Mouse (Mus musculus): ENCODE results near the gene Ccdc87.
"Not testable (repeated sequence)": the region's sequence is repeated elsewhere in the genome, so short reads cannot be mapped to it uniquely, and the experiment has no call there.

Gene Ccdc87

DNA sequence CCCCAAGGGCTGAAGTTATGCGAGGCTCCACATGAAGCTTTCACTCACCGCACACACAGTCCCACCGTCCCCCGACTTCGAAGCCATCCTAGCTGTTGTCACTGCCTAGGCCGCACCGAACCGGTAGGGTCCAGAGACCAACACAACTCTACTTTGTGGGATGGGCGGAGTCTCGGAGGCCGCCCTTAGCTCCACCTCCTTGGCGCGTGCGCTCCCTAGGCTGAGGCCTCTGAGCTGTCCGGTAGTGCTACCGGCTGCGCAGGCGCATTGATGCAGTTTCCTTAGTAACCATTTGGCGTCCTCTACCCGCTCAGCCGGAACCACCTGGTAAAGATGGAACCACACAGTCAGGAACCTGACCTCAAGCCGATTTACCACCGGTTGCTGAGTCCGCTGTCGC, at the start of gene Ccdc87, which contains the start of gene Ccs:
TSS of gene Ccdc87 (plus strand) at position 218 of the 400 bp plus-strand sequence.
TSS of gene Ccs (minus strand) at position 184 of the 400 bp plus-strand sequence.
- peak; percentile 85 for DNase-seq (ENCODE audit: extremely low spot score, low read depth, low spot score)

DNA sequence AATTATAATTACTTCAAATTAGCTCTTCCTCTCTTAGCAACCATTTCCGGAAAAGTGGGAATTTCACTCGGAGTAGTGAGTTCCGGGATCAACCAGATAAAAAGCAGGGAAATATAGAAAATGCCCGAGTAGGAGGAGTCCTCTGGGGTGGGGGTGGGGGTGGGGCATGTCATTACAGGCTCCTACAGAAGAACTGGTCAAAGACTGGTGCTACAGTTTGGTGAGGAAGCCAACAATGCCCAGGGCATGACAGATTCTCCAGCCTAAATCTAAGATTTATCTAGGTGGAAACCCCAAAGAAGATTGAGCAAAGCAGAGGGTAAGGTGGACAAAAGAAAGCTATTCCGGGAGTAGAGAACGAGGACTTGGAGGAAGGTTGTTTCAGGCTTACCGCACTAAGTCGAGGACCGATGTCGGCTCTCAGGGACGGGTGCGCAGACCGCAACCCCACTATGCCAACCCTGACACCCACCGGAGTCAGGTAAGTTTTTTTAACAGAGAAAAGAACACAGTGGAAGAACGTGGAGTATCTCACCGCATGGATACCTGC, 45.8 kb upstream of the Ccdc87 start:
- peak; percentile 62 for DNase-seq (ENCODE audit: extremely low spot score, low read depth, low spot score)

DNA sequence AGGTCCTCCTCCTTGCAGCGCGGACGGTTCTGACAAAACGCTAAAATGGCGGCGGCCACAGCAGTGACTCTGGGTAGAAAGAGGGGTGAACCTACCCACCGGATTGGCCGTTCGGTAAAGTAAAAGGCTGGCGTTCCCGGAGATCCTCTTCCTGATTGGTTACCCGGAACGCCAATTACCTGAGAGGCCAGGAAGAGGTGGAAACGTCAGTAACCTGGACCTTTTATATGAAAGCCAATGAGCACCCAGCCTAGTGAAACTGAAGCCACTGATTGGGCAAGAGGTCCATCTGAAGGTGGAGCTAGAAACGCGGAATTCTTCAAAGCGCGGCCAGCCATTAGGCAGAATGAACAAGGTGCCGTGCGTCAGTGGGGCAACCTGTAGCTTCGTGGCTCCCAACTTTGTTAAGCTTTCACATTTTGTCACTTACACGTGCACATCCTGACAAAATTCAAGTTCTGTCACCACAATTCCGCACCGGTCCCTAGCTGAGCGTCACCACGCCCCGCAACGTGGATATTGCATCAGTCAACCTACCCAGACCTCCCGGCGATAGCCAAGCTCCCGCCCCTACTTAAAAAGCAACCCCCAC, 45.2 kb upstream of the Ccdc87 start, which contains the start of gene Rbm4:
TSS of gene Rbm4 (minus strand) at position 71 of the 592 bp plus-strand sequence.
- peak; percentile 99 for DNase-seq (ENCODE audit: extremely low spot score, low read depth, low spot score)

DNA sequence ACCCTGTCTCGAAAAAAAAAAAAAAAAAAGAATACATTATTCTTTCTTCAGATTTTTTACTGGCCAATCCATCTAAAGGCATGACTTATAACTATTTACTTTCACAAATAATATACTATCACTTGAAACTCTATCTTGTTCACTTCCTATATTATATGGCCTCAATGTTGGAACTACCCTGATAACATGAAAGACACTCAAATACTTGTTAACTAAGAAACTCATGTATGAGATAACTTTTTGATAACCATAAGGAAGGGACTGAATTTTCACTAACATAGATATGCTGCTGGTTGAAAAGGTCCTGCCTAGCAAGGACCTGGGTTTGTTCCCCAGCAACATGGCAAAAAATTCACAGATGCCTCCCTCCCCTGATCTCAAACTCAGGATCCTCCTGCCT, 43.2 kb upstream of the Ccdc87 start:
- DNase-seq (ENCODE audit: extremely low spot score, low read depth, low spot score): no peak

DNA sequence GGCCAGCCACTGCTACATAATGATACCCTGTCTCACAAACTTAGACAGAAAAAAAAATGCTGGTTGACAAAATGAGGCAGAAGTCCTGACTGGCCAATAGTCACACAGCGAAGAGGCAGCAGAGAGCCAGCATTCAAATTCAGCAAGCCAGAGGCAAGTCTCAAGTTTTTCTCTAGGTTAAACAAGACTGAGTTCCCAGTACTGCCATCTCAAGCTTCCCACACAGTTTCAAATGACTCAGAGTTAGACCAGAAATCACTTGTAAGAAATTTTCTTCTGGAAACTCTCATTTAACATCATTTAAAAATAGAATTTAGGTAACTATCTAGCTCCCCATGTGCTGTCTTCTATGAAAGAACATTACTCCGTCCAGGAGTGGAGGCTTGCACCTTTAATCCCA, 41.3 kb upstream of the Ccdc87 start:
- no peak for DNase-seq (ENCODE audit: extremely low spot score, low read depth, low spot score)

DNA sequence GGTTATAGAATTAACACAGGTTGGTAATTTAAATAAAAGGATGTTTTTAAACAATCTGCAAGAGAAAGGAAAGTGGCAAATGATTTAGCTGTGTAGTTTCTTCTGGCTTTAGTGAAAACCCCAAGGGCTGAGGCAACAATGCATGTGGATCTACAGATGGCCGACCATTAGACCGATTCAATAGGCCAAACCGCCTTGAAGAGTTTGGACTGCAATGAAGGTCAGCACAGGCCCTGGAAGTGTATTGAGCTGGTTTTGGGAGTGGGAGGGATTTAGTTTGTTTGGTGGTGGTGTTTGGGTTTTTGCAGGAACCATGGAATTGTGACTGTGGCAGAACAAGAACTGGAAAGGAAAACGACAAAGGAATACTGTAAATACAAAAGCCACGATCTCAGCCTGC, 40.1 kb upstream of the Ccdc87 start:
- no peak for DNase-seq (ENCODE audit: extremely low spot score, low read depth, low spot score)

DNA sequence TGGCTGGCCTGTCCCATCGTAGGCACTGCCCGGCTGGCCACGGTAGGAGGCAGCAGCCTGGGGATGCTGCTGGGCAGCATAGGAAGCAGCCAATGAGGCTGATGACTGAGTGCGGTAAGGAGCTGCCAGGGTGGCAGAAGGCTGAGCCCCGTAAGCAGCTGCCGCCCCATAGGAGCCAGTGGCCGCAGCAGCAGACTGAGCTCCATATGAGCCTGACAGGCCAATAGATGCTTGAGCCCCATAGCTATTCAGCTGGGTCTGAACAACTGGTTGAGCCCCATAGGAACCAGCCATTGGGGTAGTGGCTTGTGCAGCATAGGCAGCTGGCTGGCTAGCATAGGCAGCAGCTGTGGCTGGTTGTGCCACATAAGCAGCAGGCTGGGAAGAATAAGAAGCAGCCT, 36.5 kb upstream of the Ccdc87 start:
- DNase-seq (ENCODE audit: extremely low spot score, low read depth, low spot score): no peak

DNA sequence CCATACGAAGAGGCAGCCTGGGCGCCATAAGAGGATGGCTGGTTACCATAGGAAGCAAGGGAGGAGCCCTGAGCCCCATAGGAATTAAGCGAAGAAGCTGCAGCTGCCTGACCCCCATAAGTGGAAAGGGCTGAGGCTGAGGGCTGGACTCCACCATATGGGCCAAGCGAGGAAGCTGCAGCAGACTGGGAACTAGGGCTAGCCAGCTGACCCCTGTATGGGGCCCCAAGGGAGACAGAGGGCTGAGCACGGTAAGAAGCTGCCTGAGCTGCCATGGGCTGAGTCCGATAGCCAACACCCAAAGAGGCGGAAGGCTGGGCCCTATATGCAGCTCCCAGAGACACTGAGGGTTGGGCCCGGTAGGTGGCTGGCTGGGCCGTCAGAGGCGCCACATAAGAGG, 35.9 kb upstream of the Ccdc87 start:
- no peak for DNase-seq (ENCODE audit: extremely low spot score, low read depth, low spot score)

DNA sequence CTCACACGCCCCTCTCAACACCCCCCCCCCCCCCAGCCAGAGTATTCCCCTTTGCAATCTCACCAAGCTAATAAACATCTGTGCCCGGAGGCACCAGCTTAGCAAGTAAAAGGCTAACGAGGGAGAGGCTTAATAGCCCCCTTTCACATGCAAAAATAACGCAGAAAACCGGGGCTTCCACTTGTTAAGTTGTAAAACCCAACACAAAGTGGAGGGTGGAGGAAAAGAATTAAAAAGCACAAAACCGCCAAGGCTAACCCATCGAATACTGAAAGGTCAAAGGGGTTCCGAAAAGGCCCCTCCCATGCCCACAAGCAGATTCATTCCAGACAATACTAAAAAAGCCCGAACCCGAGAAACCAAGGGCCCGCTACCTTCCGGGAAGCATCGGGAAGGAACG, 28.9 kb upstream of the Ccdc87 start:
- DNase-seq (ENCODE audit: extremely low spot score, low read depth, low spot score): no peak

DNA sequence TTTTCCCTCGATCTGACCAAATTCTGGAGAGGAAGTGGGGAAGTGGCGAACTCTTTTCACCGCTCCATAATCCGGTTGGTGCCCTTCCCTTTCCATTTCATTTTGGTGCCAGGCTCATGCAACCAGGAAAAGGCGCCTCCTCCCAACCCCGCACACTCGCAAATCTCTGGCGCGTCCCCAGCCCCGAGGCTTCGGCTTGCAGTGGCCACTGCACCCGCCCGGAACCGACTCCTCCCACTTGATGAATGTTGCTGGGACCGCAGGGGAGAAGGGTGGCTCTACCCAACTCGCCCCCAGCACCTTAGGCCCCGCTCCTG, 28.5 kb upstream of the Ccdc87 start:
- DNase-seq (ENCODE audit: extremely low spot score, low read depth, low spot score): no peak

DNA sequence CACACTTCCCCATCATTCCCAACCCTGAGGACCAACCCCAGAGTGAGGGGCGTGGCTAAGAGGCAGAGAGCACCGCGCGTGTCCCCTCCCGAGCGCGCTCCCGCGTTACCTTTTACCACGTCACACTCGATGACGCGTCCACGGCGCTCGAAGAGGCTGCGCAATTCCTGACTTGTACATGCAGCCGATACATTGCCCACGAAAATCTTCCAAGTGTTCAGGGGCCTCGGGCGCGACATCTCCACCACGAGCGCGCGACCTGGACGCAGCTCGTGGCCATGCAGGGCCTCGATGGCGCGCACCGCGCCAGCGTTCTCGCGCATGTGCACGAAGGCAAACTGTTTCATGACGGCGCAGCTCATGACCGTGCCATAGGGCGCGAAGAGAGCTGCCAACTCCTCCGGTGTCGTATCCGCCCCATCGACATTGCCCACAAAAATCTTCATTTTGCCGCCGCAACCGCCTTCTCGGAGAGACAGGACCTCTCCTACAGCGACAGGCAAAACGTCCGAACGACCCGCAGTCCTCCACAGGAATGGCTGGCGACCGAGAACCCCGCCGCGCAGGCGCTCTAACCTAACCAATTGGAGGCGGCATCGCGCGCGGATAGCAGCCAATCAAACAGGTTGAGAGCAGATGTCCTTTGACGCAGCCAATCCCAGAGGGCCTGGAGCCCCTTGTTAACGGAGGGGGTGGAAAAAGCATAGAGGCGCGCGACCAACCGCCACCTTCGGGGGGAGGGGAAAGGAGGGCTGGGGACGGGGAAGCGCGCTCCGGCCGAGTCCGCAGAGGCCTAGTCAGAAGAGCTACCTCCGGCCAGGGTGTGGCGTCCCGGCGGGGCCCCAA, 27.9 kb upstream of the Ccdc87 start, which contains the start of the genes Gm21992 and Rbm14:
TSS of gene Gm21992 (minus strand) at position 550 of the 846 bp plus-strand sequence.
TSS of gene Rbm14 (minus strand) at position 572 of the 846 bp plus-strand sequence.
- DNase-seq (ENCODE audit: extremely low spot score, low read depth, low spot score): peak; percentile 91

DNA sequence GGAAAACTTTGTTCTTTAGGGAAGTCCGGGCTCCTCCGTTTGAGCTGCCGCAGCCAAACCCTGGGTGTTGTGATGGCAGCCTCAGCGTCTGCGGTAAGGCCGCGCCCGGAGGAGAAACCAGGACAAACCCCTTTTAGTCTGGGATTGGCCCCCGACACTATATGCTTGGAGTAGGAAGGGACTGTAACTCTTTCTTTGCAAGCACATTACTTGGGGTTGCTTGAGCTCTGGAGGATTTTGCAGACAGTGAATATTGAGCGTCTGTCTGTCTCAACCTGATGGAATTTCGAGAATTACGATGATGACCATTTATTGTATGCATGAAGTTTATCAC, 27.3 kb upstream of the Ccdc87 start:
- DNase-seq (ENCODE audit: extremely low spot score, low read depth, low spot score): no peak

DNA sequence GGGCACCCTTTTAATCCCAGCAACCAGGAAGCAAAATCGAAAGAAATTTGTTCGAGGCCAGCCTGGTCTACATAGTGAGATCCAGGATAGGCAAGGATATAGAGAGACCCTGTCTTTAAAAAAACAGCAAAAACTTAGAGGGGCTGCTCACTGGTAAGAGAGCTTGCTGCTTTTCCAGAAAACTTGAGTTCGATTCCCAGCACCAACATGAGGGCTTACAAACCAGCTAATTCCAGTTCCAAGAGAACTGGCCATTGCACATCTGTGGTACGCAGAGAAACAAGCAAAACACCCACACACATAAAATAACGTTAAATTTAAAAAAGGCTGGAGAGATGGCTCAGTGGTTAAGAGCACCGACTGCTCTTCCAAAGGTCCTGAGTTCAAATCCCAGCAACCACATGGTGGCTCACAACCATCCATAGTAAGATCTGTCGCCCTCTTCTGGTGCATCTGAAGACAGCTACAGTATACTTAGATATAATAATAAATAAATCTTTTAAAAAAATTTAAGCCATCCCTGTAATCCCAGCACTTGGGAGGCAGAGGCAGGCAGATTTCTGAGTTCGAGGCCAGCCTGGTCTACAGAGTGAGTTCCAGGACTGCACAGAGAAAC, 26.7 kb upstream of the Ccdc87 start:
- DNase-seq (ENCODE audit: extremely low spot score, low read depth, low spot score): not testable (repeated sequence)

DNA sequence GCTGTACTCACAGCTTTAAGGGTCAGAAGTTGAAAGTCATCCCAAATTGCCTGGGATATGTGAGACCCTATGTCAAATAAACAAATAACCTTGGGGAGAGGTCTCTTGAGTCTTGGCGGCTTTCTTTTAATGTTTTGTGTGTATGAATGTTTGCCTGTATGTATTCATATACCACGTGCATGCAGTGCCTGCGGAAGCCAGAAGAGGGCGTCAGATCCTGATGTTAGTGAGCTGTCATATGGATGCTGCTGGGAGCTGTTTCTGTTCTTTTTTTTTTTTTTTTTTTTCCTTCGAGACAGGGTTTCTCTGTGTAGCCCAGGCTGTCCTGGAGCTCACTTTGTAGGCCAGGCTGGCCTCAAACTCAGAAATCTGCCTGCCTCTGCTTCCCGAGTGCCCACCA, 26.2 kb upstream of the Ccdc87 start:
- no peak for DNase-seq (ENCODE audit: extremely low spot score, low read depth, low spot score)

DNA sequence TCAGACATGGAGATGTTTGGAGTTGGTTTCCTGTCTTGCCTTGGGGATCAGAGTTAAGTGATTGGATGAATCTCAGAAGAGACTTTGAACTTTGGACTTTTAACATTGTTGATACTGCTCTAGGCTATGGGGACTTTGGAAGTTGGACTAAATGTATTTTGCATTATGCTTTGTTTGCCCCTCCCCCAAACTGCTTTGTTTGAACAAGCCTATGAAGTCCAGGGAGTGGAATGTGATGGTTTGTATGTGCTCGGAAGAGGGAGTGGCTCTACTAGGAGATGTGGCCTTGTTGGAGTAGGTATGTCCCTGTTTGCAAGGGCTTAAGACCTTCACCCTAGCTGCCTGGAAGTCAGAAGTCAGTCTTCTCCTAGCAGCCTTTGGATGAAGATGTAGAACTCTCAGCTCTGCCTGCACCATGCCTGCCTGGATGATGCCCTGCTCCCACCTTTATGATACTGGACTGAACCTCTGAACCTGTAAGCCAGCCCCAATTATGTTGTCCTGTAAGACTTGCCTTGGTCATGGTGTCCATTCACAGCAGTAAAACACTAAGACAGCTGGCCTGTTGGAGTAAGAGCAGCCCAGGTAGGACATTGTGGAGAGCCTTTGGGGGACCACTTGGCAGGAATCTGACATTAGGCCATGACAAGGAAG, 21.9 kb upstream of the Ccdc87 start:
- no peak for DNase-seq (ENCODE audit: extremely low spot score, low read depth, low spot score)

DNA sequence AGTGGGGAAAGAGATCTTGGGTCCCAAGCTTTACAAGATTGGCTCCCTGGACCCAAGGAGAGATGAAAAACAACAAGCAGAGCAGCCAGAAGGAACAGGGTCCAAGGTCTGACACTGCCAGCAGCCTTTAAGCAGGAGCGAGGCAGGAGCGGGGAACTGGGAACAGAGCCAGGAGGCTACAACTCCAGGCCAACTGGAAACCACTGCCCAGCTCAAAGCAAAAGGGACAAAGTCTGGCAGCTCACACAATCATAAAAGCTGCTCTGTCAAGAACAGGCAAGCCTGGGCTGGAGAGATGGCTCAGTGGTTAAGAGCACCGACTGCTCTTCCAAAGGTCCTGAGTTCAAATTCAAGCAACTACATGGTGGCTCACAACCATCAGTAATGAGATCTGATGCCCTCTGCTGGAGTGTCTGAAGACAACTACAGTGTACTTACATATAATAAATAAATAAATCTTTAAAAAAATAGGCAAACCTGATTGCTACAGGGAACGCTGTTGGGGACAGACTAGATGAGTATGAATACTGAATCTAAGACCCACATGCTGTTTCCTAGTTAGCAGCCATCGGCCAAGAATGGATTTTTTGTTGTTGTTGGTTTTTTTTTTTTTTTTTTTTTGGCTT, 18.4 kb upstream of the Ccdc87 start:
- DNase-seq (ENCODE audit: extremely low spot score, low read depth, low spot score): no peak

DNA sequence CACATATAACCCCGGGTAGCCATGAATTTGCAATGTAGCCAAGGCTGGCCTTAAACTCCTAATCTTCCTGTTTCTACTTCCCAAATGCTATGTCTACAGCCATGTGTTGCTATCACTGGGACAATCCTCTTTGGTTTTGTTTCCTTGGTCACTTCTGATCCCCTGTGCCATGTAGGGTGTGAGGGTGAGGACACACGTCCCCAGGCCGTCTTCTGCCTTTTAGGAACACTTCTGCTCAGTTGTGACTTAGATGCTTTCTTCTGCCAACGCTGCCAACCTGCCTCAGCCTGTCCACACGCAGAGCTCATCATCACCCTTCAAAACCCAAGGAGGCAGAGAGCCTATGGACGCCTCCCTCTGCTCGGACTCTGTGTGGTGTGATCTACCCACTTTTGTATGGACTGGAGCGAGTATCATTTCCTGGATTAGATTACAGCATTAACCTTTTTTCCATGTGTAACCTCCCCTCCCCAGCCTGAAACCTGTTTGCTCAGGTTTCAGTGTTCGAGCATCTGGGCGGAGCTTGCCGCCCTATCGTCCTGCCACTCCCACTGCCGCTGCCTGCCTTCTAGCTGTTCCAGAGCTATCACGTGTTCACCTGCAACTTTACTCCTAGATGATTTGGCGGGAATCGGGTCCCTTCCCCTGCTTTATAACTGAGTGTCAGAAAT, 10.6 kb upstream of the Ccdc87 start:
- DNase-seq (ENCODE audit: extremely low spot score, low read depth, low spot score): no peak

DNA sequence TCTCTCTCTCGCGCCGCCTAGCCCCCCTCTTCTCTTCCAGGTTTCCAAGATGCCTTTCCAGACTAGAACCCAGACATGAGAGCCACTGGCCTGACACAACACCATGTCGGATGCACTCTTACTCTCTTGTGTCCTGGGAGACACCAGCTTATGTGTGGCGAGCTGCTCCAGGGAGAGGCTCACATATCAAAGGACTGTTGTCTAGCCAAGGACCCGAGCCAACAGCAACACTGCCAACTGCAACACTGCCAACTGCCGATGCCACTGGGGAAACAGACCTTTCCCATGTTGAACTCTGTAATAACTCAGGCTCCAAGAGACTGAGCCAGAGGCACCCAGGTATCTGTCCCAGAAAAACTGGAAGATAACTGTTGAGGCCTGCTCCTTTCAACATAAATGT, 10.0 kb upstream of the Ccdc87 start:
- no peak for DNase-seq (ENCODE audit: extremely low spot score, low read depth, low spot score)

DNA sequence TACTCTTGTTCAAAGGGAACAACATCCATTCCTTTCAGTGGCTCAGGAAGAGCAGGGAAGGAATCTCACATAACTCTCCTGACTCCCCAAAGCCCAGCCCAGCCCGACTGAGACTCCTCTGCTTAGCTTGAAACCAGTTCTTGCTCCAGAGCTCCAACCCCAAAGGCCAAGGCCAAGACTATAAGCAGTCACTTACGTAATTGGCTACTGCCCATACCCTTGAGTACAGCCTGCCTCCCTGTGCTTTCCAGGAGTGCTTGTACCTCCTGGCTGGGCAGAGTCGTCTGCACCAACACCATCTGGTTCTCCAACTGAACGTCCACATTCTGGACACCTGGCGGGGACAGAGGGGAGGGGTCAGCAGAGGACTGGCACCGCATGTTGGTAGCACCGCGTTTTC, 5.2 kb upstream of the Ccdc87 start:
- DNase-seq (ENCODE audit: extremely low spot score, low read depth, low spot score): no peak

DNA sequence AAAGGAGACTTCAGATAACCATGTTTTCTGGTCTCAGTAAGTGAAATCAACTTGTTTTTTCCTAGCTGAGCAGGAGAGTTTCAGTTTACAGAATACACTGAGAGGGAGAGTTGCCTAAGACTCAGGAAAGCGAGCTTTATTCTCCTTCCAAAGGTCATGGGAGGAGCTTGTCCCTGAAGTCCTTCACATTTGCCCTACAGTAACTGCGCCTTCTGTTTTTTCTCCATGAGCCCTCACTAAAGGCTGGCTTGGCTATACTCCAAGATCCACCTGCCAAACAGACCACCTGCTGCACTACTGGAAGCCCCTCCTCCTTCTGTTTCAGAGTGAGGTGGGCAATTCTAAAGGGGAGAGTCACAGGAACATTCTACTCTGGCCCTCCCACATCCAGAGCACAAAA, 3.1 kb upstream of the Ccdc87 start:
- no peak for DNase-seq (ENCODE audit: extremely low spot score, low read depth, low spot score)
